Mouse (Mus musculus) inflammation-experienced regulatory T-cells, adult 6 months (primary cell): ENCODE data around the gene Nfib. TPM values are rescaled to one million over a fixed set of nuclear protein-coding genes. Genes with fewer than 3 reads are reported as not detected.

Experiments used
- ATAC-seq: one replicate; pipeline ENCODE4 v1.8.0; 2017
- polyA plus RNA-seq, 3 experiments: library from polyadenylated mRNA; unstranded; fragments of 100-300 nt; shearing (Covaris generic); gene quantifications; one replicate each; pipeline ENCODE4 v1.2.1; 2017

Nfib gene
- polyA plus RNA-seq, 3 experiments from 2014 or later, result 0.04 to 0.11 TPM; not detected in 1

GRCm38 (mm10) chr4:82497671-82498631 is 207.6 kb downstream of the Nfib start:
- no peak for ATAC-seq

GRCm38 (mm10) chr4:82497141-82497566 is 208.4 kb downstream of the Nfib start:
- ATAC-seq, result no peak

GRCm38 (mm10) chr4:82496383-82496782 is 209.2 kb downstream of the Nfib start:
- ATAC-seq, result no peak

- no peak for ATAC-seq
Measured at GRCm38 (mm10) chr4:82495605-82496004, 209.9 kb downstream of the Nfib start.

- no peak for ATAC-seq
Measured at GRCm38 (mm10) chr4:82494829-82495228, 210.7 kb downstream of the Nfib start.

GRCm38 (mm10) chr4:82494424-82494823 is 211.1 kb downstream of the Nfib start:
- no peak for ATAC-seq

- no peak for ATAC-seq
Measured at GRCm38 (mm10) chr4:82493865-82494264, 211.7 kb downstream of the Nfib start.

- no peak for ATAC-seq
Measured at GRCm38 (mm10) chr4:82493363-82493762, 212.2 kb downstream of the Nfib start.

- ATAC-seq, result no peak
Measured at GRCm38 (mm10) chr4:82492737-82493136, 212.8 kb downstream of the Nfib start.

- ATAC-seq, result no peak
Measured at GRCm38 (mm10) chr4:82489939-82490338, 215.6 kb downstream of the Nfib start.

- ATAC-seq, result no peak
Measured at GRCm38 (mm10) chr4:82485910-82486309, 219.6 kb downstream of the Nfib start.

GRCm38 (mm10) chr4:82483871-82484270 is 221.7 kb downstream of the Nfib start:
- ATAC-seq, result no peak

- ATAC-seq, result no peak
Measured at GRCm38 (mm10) chr4:82483298-82483697, 222.3 kb downstream of the Nfib start.

- ATAC-seq, result no peak
Measured at GRCm38 (mm10) chr4:82480635-82481034, 224.9 kb downstream of the Nfib start.

GRCm38 (mm10) chr4:82479394-82479793 is 226.2 kb downstream of the Nfib start:
- no peak for ATAC-seq

- no peak for ATAC-seq
Measured at GRCm38 (mm10) chr4:82477742-82478141, 227.8 kb downstream of the Nfib start.

- ATAC-seq, result no peak
Measured at GRCm38 (mm10) chr4:82476411-82476810, 229.1 kb downstream of the Nfib start.

GRCm38 (mm10) chr4:82474334-82474733 is 231.2 kb downstream of the Nfib start:
- ATAC-seq, result no peak

GRCm38 (mm10) chr4:82470938-82471320 is 234.6 kb downstream of the Nfib start:
- no peak for ATAC-seq

GRCm38 (mm10) chr4:82470212-82470937 is 235.2 kb downstream of the Nfib start:
- no peak for ATAC-seq

GRCm38 (mm10) chr4:82468944-82469343 is 236.6 kb downstream of the Nfib start:
- ATAC-seq, result no peak

GRCm38 (mm10) chr4:82466717-82467116 is 238.8 kb downstream of the Nfib start:
- ATAC-seq, result no peak

GRCm38 (mm10) chr4:82466144-82466543 is 239.4 kb downstream of the Nfib start:
- no peak for ATAC-seq
